Mouse (Mus musculus): ENCODE measurements around the gene Tmem179.

- TF ChIP-seq POLR2A (IDR thresholded peaks at IDR 0.05; ENCODE audit: insufficient read depth, low read depth, low read length) (no peak), CTCF (IDR thresholded peaks at IDR 0.05; ENCODE audit: insufficient read depth, low read depth, low read length) (peak; percentile 100)
These were observed 35.4 kb upstream of the Tmem179 start for GRCm38 (mm10) chr12:112551861-112552375.

Data from olfactory bulb, adult 2 months (tissue).